Mouse (Mus musculus): Measurements from ENCODE around the gene Dusp3. TPM values are rescaled to one million over a fixed set of nuclear protein-coding genes. Genes with fewer than 3 reads are reported as not detected.

The Dusp3 gene
- polyA plus RNA-seq, 1 experiment from 2014 or later: 11.3 TPM

GRCm38 (mm10) chr11:101925636-101926035, 61.2 kb downstream of the Dusp3 start:
- Histone ChIP-seq H3K4me1 (replicated peaks) (peaks cover 7% of the 10 kb centered on the region), H3K9me3 (no peaks in the 10 kb centered on the region), H3K4me3 (replicated peaks) (no peak overlapping the region), H3K27me3 (0 out of 2 replicates have a peak, but pooled peaks cover 18% of the 10 kb centered on the region), H3K36me3 (no peaks in the 10 kb centered on the region), H3K4me2 (replicated peaks) (no peak overlapping the region), H3K27ac (no peak overlapping the region), H3K9ac (replicated peaks) (no peak overlapping the region)
- WGBS: 66% methylated on average over 6 of the region's 6 CpGs
- ATAC-seq: no peak

DNA sequence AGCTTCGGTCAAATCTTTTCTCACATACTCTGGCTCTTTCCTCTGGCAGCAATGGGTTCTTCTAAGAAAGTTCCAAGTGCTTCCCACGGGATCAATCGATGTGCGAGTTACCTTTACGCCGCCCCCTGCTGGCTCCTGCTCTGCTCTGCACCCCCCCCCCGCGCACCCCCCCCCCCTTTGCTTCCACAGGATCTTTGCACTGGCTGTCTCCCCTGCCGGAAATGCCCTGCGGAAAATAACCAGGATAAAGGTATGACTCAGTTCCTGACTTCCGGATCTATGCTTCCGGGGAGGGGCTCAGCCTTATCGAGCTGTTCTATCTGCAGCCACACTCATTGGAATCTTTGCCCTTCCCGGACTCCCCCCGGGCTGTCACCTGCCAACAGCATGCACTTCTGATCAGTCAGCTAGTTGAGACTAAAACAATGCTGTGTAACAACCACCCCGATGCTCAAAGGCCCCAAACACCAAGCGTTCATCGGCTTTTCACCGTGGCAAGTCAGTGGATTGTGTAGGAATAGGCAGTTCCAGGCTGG, 62.3 kb downstream of the Dusp3 start:
- ATAC-seq: no peak
- Histone ChIP-seq H3K9me3 (no peaks in the 10 kb centered on the region), H3K9ac (replicated peaks) (no peak overlapping the region), H3K4me2 (replicated peaks) (no peak overlapping the region), H3K27ac (no peak overlapping the region), H3K4me1 (replicated peaks) (peaks cover 7% of the 10 kb centered on the region), H3K4me3 (replicated peaks) (no peak overlapping the region), H3K27me3 (0 out of 2 replicates have a peak, but pooled peaks cover 20% of the 10 kb centered on the region), H3K36me3 (no peaks in the 10 kb centered on the region)
- WGBS: 76% methylated on average over 19 of the region's 19 CpGs

- no peak for ATAC-seq
- Histone ChIP-seq H3K4me3 (replicated peaks) (no peak overlapping the region), H3K4me1 (replicated peaks) (peaks cover 7% of the 10 kb centered on the region), H3K4me2 (replicated peaks) (no peak overlapping the region), H3K9me3 (no peaks in the 10 kb centered on the region), H3K9ac (replicated peaks) (no peak overlapping the region), H3K36me3 (no peaks in the 10 kb centered on the region), H3K27ac (no peak overlapping the region), H3K27me3 (0 out of 2 replicates have a peak, but pooled peaks cover 20% of the 10 kb centered on the region)
- 91% methylated on average over 6 of the region's 6 CpGs for WGBS
Measured at GRCm38 (mm10) chr11:101923988-101924387, 62.8 kb downstream of the Dusp3 start.

DNA sequence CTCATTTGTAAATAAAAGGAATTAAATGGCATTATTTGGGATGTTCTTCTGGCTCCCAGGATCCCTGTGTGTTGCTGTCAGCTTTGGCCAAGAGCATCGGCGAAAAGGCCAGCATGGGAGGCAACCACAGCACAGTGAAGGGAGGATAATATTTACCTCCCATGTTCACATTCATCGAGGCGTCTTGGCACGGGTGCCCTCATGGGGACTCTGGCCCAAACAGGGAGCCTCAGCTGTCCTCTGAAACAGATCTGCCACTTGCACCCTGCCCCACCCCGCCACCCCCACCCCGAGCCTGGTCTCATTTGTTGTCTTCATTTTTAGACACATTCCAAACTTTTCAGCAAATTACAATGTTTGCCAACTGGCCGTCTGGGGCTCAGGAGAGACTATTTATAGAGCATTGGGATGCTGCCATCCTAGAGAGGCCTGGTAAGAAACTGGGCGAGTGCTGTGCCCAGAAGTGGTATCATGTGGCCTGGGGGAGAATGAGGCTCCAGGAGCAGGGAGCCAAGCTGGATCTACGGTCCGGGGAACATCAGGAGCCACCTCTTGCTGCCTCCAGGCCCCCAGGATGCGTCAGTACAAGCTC, 65.4 kb downstream of the Dusp3 start:
- no peaks in the 10 kb centered on the region for H3K9me3 ChIP-seq
- no peaks in the 10 kb centered on the region for H3K4me1 ChIP-seq (replicated peaks)
- H3K4me3 ChIP-seq (replicated peaks): no peak overlapping the region
- H3K4me2 ChIP-seq (replicated peaks): no peak overlapping the region
- H3K27ac ChIP-seq: no peak overlapping the region
- H3K27me3 ChIP-seq: peaks cover 33% of the 10 kb centered on the region; the same call in 1 of the 2 replicates
- no peak overlapping the region for H3K9ac ChIP-seq (replicated peaks)
- no peak for ATAC-seq
- no peaks in the 10 kb centered on the region for H3K36me3 ChIP-seq
- WGBS: 84% methylated on average over 12 of the region's 12 CpGs

Other genes starting within 250 kb of the Dusp3 start
- gene Etv4, start 201.6 kb downstream of the Dusp3 start, polyA plus RNA-seq (2015; fragmentation: Nextera tagmentation; extraction: Ambion mirVana): 1.9 and 4.1 TPM in 2 replicates
- gene Meox1, start 92.6 kb downstream of the Dusp3 start, polyA plus RNA-seq (2015; fragmentation: Nextera tagmentation; extraction: Ambion mirVana): 0.12 and 0.13 TPM in 2 replicates
- 0.07 and 0.24 TPM in 2 replicates for gene Sost, start 20.0 kb downstream of the Dusp3 start, polyA plus RNA-seq (2015; fragmentation: Nextera tagmentation; extraction: Ambion mirVana)
- gene Cfap97d1, start 2.7 kb downstream of the Dusp3 start, polyA plus RNA-seq (2015; fragmentation: Nextera tagmentation; extraction: Ambion mirVana): not detected in 2 replicates
- 45.3 and 46.4 TPM in 2 replicates for gene Mpp3, start 41.4 kb upstream of the Dusp3 start, polyA plus RNA-seq (2015; fragmentation: Nextera tagmentation; extraction: Ambion mirVana)
- 0.32 and 0.40 TPM in 2 replicates for gene Cd300lg, start 54.5 kb upstream of the Dusp3 start, polyA plus RNA-seq (2015; fragmentation: Nextera tagmentation; extraction: Ambion mirVana)
- 24.5 and 26.7 TPM in 2 replicates for gene Mpp2, start 101.5 kb upstream of the Dusp3 start, polyA plus RNA-seq (2015; fragmentation: Nextera tagmentation; extraction: Ambion mirVana)
- not detected in 2 replicates for gene Ppy, start 114.3 kb upstream of the Dusp3 start, polyA plus RNA-seq (2015; fragmentation: Nextera tagmentation; extraction: Ambion mirVana)
- gene Pyy, start 120.8 kb upstream of the Dusp3 start, polyA plus RNA-seq (2015; fragmentation: Nextera tagmentation; extraction: Ambion mirVana): not detected in 2 replicates
- 0.09 TPM in 1 of 2 replicates, not detected in the other for gene Nags, start 158.5 kb upstream of the Dusp3 start, polyA plus RNA-seq (2015; fragmentation: Nextera tagmentation; extraction: Ambion mirVana)
- gene Tmem101, start 169.4 kb upstream of the Dusp3 start, polyA plus RNA-seq (2015; fragmentation: Nextera tagmentation; extraction: Ambion mirVana): 40.5 and 42.5 TPM in 2 replicates
- 141 and 156 TPM in 2 replicates for gene Lsm12, start 198.3 kb upstream of the Dusp3 start, polyA plus RNA-seq (2015; fragmentation: Nextera tagmentation; extraction: Ambion mirVana)
- 31.4 and 32.9 TPM in 2 replicates for gene G6pc3, start 202.6 kb upstream of the Dusp3 start, polyA plus RNA-seq (2015; fragmentation: Nextera tagmentation; extraction: Ambion mirVana)
- gene Hdac5, start 243.2 kb upstream of the Dusp3 start, polyA plus RNA-seq (2015; fragmentation: Nextera tagmentation; extraction: Ambion mirVana): 80.5 and 106 TPM in 2 replicates

All from midbrain, embryonic 13.5 days (tissue).